Mouse (Mus musculus): ENCODE measurements around the gene Fam19a5.

Fam19a5 gene

DNA sequence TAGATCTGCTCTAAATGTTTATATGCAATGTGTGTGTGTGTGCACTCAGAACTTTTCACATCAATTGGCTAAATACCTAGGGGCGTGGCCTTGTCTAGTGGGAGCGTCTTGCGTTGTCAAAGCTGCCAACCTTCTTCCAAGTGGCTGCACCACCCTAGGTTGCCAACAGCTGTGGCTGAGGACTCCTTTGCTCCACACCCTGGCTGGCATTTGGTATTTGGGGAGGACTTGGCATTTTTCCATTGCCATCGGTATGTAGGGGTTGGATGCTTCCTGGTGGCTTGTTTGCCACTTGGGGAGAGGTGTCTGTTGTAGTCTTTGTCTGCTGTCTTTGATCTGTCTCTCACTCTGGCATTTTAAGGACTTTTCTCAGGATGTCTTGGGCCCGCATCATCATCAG lies 124.0 kb downstream of the Fam19a5 start:
- no peak for DNase-seq

DNA sequence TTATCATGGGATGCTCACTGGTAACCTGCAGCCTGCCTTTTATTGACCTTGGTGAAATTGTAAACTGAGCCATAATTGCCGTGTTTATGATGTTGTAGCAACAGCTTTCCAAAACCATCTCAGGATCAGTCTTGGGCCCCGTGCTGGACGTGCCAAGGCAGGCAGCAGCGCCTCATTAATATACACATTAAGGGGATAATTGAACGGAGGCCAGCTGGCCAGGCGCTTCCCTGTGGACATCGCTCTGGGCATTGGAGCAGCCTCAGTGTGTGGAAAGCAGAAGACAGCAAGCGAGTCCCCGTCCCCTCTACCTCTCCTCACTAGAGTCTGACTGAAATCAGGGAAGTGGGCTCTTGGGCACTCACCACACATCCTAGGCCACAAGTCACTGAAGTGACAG lies 127.8 kb downstream of the Fam19a5 start:
- DNase-seq: no peak

DNA sequence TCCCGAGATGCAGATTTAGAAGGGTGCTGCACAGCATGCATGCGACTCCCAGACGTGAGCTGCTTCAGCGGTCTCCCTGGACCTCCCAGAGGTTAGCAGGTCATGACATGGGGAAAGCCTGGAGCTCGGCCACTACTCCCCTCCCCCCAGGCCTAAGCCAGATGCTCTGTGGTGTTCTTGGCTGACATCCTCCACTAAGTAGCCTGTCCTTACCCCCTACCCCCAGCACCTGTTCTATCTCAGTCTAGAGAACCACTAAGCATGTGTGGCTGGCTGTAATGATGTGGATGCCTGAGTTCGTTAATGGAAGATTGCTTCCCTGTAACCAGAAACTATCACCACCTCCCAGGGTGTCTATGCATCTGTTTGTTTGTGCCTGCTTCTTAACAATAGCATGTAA lies 134.6 kb downstream of the Fam19a5 start:
- DNase-seq: no peak

DNA sequence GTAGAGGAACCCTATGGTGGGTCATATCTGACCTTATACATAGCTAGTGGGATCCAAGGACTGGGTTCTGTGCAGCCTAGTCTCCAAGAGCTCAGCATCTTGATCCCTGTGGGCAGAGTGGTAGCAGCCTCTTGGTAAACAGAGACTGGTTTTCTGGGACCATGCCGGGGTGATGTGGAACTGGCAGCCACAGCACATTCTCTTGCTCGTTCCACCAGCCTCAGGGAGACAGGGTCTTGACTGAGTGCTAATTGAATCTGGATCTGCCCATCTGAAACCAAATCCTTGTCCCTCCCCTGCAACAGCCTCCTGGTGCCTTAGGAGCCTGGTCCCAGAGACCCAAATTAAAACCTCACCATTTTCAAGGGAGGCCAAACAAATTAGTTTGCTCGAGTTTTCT lies 138.3 kb downstream of the Fam19a5 start:
- DNase-seq: no peak

DNA sequence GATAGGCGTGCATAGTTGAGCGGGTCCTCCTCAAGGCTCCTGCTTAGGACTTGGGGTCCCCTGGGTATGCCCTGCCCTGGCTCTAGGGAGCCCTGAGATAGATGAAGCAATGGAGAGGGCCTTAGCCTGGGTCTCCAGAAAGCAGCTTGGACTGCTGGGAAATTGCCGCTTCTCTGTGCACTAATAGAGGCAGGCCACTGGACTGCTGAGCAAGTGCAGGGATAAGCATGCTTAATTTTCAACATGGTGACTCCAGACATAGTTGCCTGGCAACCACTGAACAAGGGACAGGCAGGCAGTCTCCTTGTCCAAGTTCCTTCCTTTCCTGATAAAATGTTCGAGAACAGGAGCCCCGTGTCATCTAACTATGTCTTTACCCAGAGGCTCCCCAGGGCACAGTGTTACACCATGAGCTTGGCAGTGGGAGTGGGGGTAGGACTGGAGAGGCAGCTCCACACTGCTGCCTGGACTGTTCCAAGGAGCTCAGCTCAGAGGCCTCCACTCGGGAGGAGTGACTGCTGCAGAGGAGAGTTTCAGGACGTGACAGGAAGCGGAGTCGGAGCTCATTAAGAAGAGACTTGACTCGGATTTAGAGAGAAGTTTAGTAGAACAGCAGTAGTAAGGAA lies 142.4 kb downstream of the Fam19a5 start:
- no peak for DNase-seq

DNA sequence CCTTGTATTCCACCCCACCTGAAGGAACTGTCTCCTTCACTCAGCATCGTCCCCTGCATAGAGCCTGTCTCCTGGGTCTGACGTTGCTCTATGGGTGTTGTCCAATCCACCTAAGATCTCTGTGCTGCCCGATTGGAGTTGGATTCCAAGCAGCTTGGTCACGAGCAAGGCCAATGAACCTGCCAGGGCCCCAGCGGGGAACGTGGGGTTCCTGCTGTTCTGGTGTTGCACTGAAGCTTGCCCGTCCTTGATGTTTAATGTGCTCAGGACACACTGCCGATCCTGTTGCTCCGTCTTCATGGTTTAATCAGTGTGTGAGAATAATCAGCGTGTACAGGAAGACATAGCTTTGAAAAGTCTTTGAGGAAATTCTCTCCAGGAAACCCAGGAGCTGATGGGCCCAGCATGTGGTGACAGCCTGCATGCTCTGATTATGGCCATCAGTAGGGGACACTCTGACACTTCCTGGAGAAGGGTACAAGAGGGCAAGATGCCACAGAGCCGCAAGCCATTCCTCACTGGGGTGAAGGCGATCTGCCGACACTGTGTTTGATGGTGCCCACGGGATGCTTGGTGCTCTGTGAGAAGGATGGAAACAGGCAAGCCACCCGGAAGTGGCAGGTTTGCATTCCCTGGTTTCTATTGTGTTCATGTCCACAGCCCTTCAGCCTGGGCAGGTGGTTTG lies 147.3 kb downstream of the Fam19a5 start:
- DNase-seq: no peak

DNA sequence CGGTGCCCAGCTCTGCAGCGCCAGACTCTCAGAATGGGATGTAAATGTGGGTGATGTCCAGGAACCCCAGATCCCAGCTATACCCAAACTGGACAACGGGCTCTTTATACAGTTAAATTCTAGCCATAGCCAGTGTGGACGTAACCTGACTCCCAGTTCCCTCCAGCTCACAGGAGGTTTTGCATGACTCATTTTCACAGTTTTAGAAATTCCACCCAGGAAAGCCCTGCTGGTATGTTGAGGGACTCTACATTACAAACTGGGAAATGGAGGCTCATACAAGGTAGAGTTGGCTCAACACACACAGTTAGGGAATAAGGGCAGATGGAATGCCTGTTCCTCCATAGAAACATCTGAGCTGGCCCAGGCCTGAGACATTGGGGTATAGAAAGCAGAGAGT lies 147.9 kb downstream of the Fam19a5 start:
- no peak for DNase-seq

DNA sequence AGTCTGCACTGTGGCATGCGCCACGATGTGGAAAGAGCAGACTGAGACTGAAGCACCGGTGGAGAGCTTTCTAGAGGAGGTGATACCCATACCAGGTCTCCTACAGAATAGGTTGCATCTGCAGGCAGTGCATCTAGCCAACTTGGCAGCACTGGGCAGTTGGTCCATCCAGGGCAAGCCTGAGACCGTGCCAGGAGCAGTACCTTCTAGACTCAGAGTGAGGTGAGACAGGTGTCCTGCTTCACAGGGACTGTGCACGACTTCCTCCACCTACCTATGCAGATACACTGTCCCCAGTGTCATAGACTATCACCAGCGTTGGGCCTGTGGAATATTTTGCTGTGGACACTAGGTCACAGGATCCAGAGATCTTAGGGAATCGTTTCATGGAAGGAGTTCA lies 148.3 kb downstream of the Fam19a5 start:
- DNase-seq: no peak

DNA sequence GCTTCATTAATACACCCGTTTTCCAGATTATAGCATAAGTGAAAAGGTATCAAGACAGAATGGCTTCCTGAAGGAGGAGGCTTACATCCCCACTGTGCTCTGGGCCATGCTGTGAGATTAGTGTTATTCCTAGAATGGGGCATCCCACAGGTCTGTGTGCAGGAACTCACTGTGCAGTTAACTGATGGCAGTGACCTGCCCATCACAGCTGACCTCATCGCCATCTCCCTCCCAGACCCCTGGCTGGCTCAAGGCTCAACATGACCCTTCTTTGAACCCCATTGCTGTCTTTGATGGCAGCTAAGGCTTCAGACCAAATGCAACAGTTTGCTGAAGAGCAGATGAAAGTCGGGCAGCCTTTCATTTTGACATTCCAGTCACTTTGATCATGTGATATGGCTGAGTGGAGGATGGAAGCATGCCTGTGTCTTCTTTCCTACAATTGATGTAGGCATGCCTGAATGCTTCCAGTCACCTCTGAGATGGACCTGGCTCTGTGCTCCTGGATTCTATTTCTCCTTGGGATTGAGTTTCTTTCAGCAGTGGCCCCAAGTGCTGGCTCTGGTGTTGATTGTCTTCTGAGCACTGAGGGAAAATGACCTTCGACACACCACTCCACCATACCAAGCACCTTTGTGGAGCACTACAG lies 148.9 kb downstream of the Fam19a5 start:
- DNase-seq: no peak

DNA sequence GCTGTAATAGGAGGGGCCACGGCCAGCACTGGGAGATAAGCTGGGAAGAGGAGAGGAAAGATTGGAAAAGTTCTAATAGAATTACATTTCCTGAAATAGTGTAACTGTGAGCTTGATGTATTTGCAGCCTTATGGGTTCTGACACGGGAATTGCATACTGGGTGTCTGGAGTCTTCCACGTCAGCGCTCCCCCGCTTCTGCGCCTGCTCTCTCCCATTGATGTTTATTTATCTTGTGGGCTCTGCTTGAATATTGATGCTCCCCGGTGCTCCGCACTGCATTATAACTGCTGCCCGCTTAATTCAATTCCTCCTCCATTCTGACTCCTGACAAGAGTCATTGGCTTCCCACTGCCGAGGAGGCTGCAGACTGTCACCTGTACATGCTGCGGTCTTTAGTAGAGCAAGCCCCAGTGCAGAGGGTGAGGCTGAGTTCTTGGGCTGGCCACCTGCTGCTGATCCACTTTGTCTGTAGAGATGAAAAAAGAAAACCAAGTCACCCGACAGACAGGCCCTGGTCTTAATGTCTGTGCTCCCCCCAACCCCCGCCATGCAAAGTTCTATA lies 153.4 kb downstream of the Fam19a5 start:
- DNase-seq: no peak

DNA sequence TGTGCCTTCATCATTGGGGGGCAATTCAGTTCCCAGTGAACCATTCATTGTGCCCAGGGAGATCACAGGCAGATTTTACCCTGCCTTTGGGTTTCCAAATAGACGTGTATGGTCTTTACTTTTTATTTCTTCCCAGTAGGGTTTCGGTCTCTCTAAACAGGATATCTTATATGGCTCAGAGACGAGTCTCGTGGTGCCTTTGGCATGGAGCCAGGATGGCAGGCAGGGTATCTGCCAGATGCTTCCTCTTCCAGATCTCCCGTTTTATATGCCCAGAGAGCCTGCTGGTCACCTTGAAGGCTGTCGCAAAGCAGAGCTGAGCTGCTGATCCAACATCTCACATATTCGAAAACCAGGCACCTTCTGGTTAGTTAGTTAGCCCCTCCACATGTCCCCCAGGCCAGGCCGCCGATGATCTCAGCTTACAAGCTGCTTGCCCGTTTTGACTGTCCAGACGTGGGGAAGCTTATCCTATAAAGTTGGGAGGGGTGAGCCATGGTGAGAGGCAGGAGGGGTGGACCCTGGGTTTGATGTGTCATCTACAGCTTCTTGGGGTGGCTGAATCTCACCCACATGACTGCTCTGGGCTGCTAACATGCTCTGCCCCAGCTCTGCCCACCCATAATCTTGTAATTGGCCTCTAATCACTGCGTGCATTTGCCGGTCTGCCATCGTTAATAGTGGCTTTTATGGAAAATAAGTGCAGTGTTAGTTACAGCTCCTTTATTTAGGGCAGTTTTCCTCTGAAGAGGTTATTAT lies 154.6 kb downstream of the Fam19a5 start:
- no peak for DNase-seq

DNA sequence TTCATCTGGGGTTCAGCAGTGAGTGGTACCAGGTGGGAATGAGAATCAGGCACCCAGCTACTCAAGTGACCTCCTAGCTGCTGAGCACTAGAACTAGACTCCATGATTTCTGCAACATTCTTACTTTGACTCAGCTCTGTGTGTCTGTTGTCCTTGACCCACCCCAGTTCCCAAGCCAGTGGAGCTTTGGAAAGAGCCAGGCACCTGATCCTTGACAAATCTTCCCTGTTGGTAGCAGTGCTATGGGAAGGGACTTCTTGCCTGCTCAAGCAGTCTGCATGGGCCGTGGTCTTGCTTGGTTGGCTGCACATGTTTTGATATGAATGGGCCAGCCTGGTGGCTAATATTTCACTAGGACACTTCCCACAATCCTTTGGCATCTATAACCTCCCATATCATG lies 158.7 kb downstream of the Fam19a5 start:
- DNase-seq: no peak

DNA sequence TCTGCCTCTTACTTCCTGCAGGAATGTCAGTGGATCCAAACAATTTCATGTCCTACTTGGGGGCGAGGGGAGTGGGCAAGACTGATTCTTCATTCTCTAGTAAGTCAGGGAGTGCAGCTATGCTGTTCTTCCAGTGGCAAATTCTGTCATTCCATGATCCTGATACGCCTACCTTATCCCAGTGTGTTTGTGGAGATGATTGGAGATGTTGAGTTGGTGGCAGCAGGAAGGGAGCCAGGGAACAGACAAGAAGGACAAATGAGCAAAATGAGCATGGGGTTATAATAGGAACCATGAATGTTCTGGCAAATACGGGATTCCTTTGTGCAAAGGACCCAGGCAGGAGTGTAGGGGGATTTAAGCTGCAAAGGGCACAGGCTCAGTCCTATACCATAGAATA lies 159.2 kb downstream of the Fam19a5 start:
- DNase-seq: no peak

DNA sequence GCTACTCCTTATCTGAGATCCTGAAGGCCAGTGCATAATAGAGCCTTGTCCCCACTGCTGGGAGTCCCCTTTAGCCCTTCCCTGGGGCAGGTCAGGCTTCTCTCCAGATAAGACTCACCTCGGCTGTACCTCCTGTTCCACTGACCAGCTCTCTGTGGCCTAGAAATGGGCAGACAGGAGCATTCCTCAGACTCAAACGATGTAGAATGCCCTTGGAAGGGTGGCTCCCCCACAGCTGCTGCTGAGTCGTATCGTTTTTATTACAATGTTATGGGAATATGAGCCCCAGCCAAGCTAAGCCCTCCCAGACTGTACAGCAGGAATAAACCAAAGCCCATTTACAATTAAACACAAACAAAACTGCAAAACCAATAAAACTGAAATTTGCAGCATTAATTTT lies 167.7 kb downstream of the Fam19a5 start:
- DNase-seq: no peak

DNA sequence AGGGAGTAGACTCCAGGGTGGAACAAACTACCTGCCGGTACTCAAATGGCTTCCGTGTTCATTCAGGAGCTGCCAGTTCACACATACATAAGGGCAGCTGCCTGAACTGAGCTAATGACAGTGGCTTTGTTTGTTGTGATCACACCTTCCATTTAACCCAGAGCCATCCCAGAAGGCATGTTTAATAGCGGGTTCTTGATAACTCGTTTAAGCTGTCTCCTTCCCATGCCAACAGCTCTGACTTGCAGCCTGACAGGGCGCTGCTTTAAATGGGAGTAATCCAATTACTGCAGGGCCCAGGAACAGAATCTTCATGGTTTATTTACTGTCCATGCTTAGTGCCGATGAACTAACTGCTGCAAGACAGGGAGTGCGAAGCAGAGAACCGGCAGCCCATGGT lies 168.1 kb downstream of the Fam19a5 start:
- no peak for DNase-seq

DNA sequence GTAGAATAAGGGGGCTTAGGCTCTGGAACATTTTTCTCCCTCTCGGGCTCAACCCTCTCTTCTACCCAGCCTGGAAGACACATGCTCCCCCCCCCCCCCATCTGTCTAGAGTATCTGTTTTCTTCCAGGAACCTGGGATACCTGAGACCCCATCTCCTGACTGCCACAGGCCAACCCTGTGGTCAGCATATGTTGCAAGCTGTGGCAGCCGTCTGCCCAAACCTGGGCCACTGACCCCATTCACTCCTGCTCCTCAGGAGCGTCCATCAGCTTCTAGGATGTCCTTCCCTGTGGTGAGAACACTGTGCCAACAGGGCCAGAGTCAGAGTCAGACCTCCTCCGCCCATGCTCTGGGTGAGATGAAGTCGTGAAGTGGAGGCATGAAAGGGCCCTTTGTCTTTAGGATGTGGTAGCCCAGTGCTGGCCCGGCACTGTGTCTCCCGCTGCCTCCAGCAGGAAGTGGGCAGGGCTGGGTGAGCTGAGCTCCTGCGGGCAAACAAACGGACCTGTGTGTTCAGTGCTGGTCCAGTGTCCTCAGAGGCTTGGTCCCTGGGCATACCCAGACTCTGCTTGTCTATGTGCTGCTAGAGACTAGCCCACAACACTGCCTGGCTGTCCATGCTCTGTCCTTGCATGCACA lies 171.1 kb downstream of the Fam19a5 start:
- DNase-seq: peak; percentile 29

DNA sequence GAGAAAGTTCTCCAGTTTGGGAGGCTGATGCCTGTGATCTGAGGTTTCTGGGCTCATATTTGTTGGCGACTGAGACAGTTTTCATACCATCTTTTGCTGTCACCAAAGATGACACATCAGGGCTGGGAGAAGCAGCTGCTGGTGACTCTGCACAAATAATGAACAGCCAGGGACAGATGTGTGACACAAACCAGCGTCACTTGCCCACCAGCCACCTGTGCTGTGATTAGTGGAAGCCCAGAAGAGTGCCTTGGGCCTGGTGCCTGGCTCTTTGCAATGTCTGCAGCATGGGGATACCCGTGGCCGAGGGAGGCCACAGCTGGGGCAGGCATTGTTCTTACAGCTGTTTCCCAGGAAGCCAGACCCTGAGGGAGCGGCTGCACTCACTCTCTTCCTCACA lies 173.0 kb downstream of the Fam19a5 start:
- no peak for DNase-seq

DNA sequence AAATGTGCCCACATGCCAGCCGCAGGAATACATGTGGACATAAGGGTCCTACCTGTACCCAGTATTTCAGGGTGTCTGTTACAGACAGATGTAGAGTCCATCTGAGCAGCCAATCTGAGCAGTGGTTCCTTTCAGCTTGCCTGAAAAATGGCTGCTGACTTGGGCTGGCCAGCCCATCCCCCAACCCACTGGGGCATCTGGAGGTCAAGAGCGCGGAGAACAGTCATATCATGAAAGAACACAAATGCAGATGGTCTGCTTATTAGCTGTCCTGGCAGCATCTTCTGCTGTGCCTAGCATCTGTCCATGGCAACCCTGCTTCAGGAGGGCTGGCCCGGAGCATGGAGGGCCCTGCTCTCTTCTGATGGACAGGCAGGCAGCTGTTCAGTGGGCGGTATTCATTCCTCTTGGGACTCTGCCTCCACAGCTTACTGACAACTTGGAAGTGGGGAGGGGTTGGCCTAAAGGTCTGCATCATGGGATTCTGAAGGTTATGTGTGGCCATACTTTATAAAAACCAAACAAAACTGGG lies 179.4 kb downstream of the Fam19a5 start:
- DNase-seq: no peak

DNA sequence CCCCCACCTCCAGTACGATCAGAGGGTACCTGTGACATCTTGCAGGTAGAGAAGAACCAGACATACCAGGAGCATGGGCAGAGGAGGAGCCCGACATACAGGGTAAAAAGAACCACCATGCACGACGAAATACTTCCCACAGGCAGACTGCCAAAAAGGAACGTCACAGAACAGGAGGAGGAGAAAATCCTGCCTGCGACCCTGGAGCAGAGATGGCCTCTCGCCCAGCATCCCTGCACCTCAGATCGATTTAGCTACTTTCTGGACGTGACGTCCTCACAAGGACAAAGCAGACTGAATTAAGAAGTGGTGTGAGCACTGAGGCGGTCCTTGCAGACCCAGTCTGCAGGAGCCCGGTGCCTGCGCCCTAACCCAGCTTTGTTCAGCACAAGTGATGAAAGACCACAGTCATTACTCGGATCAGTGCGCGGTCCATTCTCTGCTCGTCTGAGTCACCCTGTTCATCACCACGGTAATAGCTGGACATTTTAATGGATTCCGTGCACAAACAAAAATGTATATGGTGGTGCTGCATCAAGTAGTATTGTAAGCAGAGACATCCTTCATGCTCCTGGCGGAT lies 182.6 kb downstream of the Fam19a5 start:
- DNase-seq: no peak

DNA sequence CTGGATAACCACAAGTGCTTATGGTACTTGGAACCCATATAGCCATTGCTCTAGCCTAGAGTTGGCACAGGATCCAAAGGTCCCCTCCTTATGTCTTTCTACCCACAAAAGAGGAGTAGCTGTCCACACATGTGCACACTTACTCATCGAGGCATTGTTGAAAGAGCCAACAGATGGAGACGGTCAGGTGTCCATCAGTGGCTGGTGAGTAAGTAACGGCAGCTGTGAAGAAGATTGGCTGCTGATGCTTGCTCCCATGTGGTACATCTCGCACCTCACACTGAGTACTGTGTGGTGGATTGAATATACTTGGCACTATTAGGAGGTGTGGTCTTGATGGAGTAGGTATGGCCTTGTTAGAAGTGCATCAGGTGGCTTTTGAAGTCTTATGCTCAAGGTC lies 192.2 kb downstream of the Fam19a5 start:
- DNase-seq: no peak

DNA sequence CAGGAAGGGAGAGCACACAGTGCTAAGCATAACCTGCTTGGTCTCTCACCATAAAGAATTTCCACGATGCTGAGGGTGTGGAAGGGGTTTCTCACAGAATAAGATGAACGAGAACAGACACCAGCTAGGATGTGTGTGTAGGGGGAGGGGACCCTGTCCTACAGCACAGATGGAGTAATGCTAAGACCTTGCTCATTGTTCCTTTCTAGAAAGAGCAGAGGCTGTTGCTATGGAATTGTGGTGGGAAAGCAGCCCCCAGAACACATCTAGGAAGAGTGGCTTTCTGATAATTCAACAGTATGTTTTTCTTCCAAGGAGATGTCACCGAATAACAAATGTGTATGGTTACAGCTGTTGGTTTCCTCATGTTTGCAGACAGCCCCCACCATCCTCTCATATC lies 211.4 kb downstream of the Fam19a5 start:
- DNase-seq: no peak

DNA sequence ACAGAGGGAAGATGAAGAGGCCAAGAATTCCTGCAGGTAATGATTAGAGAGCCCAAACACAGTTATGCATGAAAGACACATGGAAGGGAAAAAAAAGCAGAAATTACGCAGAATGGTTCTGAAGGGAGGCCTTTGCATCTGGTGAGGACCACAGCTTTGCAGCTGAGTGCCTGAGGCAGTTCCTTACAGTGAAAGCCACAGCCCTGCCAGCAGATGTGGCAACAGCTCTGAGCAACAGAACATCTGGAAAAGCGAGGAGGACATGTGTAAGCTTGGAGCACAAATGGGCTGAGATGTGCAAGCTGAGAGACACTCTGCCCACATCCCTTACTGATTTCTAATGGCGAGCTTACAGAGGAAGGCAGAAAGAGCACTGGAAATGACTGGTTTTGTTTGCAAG lies 221.8 kb downstream of the Fam19a5 start:
- DNase-seq: no peak

Data from right cerebral cortex, postnatal 25 days (tissue).